Mouse (Mus musculus) monocyte, adult 5-6 weeks (primary cell): Measurements from ENCODE around the gene Tenm2. TPM values are rescaled to one million over a fixed set of nuclear protein-coding genes. Genes with fewer than 3 reads are reported as not detected.

ENCODE experiments used
- ATAC-seq: fragments of 153-309, 156-312 bp; replicated peaks from 2 replicates; pipeline ENCODE4 v1.8.0; 2017; ENCODE audit warnings: mild to moderate bottlenecking; ENCODE audit not compliant: low TSS enrichment, insufficient number of reproducible peaks, severe bottlenecking, poor library complexity, low FRiP score
- total RNA-seq: library from RNA; stranded (forward); fragments of 200-1000, 200-491, 200-594 nt; gene quantifications from 3 replicates; pipeline ENCODE4 v1.2.3, GENCODE M21; 2017

The Tenm2 gene
- total RNA-seq, 1 experiment from 2014 or later = not detected

DNA sequence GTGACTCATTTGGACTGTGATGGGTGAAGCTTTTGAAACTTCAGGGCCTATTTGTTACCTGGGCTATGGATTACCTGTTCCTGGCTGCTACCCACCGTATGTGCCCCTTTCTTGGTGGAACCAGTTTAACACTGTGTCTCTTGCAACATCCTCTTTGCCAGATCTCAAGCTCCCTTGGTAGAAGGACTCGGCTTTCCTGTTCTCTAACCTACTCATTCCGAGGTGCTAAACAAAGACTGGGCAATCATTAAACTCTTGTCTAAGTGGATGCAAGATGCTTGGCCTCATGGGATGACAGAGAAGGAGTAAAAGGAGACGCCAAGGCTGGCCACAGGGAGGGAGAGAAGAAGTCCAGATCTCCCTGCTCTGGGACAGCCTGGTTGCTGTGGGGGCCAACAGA, 1198.5 kb downstream of the Tenm2 start:
- no peak for ATAC-seq

DNA sequence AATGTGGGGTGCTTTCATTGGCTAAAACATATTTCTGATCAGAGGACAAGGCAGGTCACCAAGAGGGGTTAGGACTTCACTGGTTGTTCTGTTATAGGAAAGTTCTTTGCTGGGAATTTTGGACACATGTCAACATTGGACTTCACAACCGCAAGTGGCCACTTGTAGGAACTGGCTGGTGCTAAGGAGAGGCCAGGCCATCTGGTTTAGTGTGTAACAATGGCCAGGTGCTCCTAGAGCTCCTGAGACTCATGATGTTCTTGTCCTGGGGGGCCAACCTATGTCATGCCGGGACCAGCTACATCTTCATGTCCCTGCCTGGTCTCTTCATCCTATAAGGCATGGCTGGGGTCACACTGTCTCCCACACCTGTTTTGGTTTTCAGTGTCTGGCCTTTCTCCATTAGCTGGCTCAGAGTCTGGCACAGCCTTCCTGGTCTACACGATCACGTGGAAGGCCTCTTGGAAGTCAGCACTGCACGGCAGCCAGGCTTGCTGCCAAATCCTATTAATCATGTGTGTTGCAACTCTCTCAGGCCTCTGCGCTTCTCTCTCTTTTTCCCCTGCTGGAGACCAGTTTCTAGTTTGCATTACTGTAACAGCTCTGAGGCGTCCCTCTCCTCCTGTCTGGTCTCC, 1199.6 kb downstream of the Tenm2 start:
- ATAC-seq = no peak

DNA sequence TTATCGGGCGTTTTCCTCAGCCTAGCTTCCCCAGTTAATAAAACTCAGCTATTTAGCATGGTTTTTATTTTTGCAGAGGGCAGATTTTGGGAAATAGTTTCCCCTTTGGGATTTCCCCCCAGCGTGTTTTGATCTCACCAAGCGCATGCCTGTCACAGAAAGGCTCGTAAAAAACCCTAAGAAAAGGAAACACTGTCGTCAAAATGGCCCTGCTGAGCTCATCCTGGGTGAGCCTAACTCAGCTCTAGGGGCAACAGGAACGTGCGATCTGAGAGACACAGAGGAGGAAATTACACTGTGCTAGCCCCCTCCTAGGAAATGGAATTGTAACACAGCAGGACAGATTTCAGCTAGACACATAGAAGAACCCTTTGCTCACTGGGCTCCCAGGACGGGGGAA, 1204.0 kb downstream of the Tenm2 start:
- ATAC-seq = no peak

DNA sequence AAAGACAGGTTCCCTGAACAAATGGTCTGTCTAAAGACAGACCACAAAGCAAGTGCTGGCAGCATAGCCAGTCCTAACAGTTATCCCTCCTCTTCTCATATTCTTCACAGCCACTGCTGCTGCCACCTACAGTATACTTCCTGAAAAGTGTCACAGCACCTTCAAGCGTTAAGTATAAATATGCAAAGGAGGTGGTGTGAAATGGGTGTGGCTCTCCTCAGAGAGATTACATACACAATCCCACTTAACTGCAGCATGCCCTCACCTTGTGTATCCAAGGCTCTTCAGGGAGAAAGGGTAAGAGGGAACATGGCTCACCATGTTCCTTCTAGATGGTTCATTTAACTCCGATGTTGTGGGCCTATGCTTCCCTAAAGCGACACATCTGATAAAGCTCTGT, 1215.8 kb downstream of the Tenm2 start:
- ATAC-seq = no peak

DNA sequence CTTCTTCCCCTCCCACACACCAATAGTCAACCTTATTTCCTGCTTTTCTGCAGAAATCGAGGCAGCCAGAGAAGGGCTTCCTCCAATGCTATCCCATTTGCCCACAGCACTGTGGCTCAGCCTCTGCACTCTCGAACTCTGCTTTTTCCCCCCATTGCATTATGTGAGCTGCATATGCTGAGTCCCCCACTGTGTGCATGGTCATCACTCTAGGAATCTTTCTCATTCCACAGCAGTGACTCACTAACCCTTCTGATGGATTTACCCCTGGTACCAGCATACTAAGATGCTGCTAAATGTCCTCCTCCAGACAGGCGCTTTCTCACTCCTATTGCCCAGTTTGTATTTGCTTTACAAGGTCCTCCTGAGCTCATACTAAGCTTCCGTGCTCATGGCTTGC, 1222.6 kb downstream of the Tenm2 start:
- ATAC-seq = no peak

DNA sequence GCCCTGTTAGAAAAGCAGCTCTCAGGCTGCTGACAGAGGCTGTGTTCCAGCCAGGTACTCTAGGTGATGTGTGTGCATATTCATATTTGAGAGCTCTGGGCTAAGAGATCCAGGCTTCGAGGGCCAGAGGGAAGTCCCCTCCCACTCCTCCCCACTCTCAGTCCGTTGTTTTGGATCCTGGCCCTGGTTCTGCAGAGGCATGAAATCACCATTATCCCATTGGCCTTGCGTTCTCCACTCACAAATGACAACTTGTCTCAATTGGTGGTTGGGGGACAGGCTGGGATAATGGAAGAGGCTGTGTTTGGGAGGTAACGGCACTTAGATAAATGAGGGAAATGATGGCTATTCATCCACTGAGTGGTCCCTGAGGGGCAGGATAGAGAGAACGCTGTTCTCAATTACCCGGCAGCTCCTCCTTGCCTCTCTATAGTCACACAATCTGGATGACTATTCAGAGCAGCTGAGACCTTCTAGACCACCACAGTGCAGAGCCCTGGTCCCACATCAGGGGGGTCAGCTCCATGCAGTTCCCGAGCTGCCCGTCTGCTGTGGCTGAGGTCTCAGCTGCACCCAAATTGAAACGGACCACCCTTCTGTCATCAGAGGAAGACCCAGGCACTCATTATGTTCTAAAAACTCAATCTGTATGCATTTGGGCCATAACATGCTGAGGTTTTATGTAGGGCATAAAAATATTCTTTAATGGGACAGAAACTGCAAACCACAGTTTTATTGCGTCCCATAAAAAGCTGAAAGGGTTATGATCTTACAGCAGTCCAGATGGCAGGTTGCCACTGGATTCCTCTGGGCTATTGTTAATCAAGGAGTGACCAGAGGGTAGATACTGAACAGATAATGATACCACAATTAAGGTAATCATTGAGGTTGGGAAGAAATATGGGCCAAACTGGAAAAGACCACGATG, 1226.2 kb downstream of the Tenm2 start:
- ATAC-seq = no peak

DNA sequence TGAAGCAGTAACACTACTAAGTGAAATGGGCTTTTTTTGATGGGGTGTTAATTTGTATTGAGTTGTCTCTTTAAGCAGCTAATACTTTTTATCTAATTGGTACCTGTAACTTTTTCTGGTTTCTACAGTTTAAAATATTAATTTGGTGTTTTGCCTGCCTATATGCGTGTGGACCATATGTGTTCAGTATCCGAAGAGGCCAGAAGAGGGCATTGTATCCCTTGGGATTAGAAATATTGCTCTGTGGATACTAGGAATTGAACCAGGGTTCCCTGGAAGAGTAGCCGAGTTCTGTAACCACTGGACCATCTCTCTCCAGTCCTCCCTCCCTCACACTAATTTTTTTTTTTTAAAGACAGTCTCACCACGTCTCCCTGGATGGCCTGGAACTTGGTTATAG, 1232.9 kb downstream of the Tenm2 start:
- ATAC-seq = no peak

DNA sequence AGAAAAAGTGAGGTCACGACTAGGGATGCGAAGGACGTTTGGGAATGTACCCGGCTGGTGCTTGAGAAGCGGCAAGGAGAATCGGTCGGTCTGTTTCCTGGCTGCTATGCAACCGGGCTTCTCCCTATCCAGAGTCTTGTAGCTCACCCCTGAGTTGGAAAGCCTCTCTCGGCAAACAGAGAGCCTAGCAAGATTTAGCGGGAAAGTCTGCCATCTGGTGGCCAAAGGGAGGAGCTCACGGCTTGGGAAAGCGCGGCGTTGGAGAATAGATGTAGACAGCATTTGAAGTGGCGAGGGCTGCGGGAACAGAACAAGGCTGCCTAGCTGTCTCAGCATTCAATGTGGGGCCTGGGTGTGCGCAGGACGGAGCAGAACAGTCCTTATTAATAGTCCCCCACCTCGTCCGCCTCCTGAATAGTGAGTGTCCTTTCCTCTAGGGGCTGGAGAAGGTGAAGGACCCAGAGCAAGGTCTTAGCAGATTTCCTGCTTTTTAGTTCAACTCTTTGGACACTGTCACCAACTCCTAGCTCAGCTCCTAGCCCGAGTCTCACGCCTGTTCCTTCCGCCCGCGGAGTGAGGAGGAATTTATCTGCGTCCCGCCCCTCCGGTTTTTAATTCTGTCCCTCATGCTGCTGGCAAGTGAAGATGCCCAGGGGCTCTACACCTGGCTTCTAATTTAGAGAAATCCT, 1234.3 kb downstream of the Tenm2 start:
- no peak; the same call in 1 of the 2 replicates for ATAC-seq

DNA sequence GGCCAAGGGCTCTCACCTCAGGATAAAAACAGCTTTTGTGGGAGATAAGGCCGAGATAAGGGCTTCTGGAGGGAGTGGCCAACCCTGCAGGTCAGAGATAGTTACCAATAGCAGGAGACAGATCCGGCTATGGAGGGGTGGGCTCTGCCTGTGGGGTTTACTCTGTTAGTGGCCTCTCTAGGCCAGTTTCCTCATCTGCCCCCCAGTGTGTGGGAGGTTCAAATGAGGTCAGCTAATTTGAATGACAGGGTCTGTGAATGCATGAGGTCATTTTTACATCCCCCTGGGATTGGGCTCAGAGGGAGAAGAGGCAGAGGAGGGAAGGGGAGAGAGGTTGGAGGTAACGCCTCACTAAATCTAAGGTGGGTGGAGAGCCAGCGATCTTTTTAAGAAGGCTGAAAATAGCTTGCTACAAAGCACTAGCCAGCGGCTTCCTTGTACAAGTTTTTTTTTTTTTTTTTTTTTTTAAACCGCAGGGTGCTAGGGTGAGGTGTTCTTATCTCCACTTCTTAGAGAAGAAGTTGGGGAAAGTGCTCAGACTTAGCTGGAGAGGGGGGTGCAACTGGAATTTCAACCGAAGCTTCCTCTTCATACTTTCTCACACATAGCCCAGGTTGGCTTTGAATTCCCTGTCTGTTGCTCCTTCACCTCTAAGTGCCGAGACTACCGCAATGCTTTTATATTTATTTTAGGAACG, 1235.0 kb downstream of the Tenm2 start:
- ATAC-seq = no peak

DNA sequence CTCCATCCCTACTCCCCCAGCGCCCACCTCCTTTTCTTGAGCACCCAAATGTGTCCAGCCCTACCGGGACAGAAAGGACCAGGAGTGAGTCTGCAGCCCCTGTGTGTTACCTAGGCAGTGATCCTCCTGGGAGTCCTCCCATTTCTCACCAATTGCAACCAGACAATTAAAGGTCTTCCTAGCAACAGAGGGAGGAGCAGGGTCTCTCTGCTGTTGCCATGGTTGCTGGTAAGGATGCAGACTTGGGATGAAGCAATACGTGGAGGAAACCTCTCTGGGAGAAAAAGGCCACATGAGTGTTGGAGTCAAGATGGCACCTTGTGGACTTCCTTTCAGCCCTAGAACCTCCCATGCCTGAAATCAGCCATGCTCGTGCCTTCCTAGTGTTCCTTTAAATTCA, 1235.7 kb downstream of the Tenm2 start:
- ATAC-seq = no peak

DNA sequence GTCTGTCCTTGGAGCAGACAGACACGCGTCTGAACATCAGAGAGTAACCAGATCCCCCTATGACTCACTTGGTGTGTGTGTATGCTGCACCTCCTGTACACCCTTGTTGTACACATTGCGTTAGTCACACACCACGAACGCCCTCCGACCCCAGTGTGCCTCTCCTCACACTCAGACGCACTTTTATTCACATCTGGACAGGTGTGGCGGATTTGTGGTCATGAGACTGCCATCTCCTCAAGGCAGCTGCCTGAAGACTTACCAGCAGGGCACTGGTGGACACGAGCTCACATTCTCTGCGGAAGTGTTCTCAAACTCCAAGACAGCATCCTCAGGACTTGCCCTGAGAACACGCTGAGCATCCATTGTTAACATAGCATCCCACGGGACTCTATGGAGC, 1237.7 kb downstream of the Tenm2 start:
- no peak for ATAC-seq

DNA sequence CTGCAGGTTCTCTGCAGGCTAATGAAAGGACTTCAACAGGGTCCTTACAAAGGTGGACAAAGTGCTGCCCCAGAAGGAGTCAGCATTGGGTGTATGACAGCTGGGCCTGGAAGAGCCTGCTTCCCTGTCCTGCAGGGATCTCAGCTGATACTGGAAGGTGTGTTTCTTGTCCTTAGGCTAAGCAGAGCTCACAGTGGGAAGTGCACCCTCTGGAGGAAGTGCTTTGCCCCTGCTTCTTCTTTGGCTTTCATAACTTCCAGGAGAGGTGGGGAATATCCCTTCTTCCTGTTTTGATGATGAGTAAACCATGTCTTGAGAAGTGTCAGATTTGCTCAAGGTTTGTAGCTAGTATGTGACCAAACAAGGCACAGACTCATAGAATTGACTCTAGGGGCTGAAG, 1240.5 kb downstream of the Tenm2 start:
- no peak for ATAC-seq

DNA sequence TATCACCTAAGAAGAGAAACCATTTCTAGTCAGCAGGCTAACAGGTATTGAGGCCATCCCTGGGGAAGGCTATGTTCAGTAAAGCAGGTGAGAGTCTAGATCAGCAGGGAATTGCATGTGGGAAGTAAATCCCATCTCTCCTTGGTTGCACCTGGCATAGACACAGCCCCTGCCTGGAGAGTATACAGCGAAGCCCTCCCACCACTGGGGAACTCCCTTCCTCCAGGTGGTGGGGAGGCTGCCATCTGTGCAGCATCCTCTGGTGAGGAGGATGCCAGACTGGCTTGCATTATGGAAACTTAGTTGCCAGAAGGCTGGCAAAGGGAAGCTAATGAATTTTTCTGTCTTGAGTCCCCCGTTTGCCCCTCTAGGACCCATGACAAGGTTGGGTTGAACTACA, 1243.9 kb downstream of the Tenm2 start:
- no peak for ATAC-seq

DNA sequence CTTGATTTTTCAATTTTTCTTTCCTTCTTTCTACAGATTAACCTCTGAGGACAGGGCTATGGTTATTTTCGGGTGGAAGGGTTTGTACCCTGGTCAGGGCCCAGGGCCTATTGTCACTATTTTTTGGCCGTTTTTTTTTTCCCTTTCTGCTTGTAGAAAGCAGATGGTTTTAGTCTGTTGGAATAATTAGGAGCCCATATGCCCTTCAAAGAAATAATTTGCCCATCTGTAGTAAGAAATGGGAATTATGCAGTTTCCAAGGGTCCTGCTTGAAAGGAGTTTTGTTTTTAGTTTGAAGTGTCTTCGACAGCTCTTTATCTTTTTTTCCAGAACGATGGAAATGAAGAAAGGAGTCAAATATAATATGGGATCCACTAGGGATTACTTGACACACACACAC, 1245.8 kb downstream of the Tenm2 start:
- ATAC-seq = no peak

DNA sequence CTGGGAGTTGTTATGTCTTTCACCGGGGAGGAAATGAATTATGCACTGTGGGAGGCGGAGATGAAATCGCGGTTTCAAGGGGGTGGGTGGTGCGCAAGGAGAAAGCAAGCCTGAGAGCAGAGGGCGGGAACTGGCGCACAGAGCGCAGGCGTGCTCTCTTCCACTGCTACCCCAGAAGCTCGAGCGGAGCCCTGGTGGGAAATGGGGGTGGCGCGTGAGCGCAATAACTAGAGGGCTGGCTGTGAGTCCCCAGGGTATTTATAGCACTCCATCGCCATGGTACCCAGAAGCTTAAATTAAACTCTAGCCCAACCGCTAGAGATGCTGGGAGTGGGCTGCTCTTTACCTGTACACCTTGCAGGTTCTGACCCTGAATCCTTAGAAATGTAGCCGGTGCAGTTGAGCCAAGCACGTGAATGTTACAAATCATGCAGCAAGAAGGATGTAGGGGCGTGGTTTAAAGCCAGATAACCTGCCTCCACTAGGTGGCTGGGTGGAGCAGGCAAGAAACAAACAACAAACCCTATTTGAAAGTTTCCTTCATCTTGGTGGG, 1249.8 kb downstream of the Tenm2 start:
- ATAC-seq = no peak

DNA sequence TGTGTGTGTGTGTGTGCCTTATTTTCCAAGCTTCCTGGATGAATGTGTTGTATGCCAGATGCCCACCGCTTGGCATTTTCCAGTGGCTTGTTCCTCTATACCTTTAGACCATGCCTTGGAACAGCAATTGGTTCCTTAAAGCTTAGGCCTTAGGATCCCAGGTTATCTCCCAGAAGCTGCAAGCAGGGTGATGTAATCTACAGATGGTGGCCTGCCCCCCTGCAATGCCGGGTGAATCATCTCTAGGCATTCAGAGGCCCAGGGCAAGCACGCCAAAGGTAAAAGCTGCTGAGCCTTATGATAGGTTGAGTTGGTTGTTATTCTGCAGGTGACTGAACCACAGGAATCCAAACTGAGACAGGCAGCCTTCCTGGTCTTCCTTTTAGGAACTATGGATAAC, 1253.0 kb downstream of the Tenm2 start:
- no peak for ATAC-seq

DNA sequence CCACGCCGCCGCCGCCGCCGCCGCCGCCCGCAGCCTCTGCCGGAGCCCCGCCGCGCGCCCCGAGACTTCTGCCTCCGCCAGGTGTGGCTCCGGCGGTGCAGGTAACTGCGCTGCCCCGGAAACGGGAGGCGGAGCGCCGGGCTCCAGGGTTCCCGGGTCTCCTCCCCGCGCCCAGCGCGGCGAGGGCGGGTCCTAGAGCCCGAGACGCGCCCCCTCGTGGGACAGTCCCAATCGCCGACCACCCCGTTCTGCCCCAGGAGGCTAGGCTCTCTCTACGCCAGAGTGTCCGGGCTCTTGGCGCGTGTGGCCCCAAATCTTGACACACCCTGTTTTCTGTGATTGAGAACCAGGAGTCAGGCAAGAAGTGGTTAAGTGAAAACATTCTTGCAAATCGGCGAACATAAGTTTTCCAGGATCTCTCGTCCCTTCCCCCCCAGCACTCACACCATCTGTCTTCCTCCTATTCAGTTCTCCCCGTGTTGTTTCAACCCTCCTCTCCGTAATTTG, 1255.3 kb downstream of the Tenm2 start, which contains the start of gene Wwc1:
TSS of gene Wwc1 (minus strand) at position 117 of the 507 bp plus-strand sequence.
- no peak for ATAC-seq

DNA sequence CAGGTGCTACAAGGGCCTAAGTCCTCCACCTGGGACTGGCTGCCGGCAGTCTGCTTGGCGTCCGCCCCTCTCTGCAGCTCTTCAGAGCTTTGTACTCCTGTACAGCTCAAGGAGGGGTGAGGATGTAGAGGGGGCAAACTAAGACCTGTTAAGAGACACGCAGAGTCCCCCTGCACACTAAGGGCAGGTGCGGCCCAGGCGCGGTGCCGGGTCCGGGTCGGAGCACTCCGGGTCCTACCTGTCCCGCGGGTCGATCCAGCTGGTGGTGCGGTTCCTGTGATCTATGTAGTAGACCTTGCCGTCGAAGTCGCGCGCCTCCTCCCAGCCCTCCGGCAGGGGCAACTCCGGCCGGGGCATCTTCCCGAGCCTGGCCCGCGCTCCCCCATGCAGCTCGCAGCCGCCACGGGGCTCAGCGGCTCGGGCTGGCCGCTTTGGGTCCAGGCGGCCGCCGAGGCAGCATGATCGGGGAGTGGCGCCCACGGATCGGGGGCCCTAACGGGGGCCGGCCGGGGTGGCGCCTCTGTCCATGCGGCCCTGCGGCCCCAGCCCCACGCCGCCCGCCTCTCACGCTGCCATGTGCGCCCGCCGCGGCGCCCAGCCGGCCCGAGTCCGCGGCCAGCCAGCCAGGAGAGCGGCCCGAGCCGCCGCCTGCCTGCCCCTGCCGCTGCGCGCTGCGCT, 1255.9 kb downstream of the Tenm2 start:
- no peak for ATAC-seq
